Mouse (Mus musculus): ENCODE results near the gene Ulk4. TPM values are rescaled to one million over a fixed set of nuclear protein-coding genes. Genes with fewer than 3 reads are reported as not detected.
"Not testable (repeated sequence)": the region's sequence is repeated elsewhere in the genome, so short reads cannot be mapped to it uniquely, and the experiment has no call there.

Gene Ulk4
- total RNA-seq, 2 experiments from 2014 or later: 7.2 to 7.5 TPM

GRCm38 (mm10) chr9:121216536-121217320 lies 60.3 kb downstream of the Ulk4 start:
- intact Hi-C loops (cut with DNase I): loop anchor here (10.0 kb wide), 1 partner anchor 612 kb away; no protein-coding TSS in a partner anchor
- DNase-seq (ENCODE audit: extremely low spot score in 1 of 2, low spot score in 2 of 2): no peak

- peak; percentile 57 to 71 for DNase-seq (ENCODE audit: extremely low spot score in 1 of 2, low spot score in 2 of 2)
- intact Hi-C loops (cut with DNase I): loop anchor here (10.0 kb wide), 1 partner anchor 611 kb away; no protein-coding TSS in a partner anchor
Observed at GRCm38 (mm10) chr9:121215349-121216000, 61.5 kb downstream of the Ulk4 start.

- DNase-seq (ENCODE audit: extremely low spot score in 1 of 2, low spot score in 2 of 2): no peak
Observed at GRCm38 (mm10) chr9:121212322-121212721, 64.7 kb downstream of the Ulk4 start.

DNA sequence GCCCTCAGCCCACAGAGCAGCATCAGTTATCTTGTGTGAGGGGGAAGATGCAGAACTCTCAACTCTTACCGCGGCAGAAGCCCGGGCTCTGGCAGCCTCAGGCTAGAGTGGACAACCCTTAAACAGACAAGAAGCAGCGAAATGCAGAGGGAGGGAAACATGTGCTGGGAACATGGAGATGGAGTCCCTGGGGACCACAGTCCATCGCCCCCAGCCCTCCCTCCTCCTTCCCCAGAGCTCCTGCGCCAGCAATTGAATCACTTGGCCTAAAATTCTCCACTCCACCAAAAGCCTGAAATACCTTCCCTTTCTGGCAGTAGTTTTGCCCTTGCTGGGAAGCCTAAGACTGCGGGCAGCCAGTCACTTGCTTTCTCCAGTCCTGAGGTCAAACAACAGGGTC lies 72.0 kb downstream of the Ulk4 start:
- no peak for DNase-seq (ENCODE audit: extremely low spot score in 1 of 2, low spot score in 2 of 2)
- intact Hi-C loops (cut with DNase I): no loop called here

More at GRCm38 (mm10) chr9:121212322-121212721, 64.7 kb downstream of the Ulk4 start:
- intact Hi-C loops (cut with DNase I): loop anchor here (10.0 kb wide), 1 partner anchor 608 kb away; no protein-coding TSS in a partner anchor

GRCm38 (mm10) chr9:121204149-121204800 lies 72.7 kb downstream of the Ulk4 start:
- intact Hi-C loops (cut with DNase I): no loop called here
- DNase-seq (ENCODE audit: extremely low spot score in 1 of 2, low spot score in 2 of 2): no peak

- intact Hi-C loops (cut with DNase I): no loop called here
- DNase-seq (ENCODE audit: extremely low spot score in 1 of 2, low spot score in 2 of 2): no peak
Observed at GRCm38 (mm10) chr9:121203686-121204085, 73.3 kb downstream of the Ulk4 start.

DNA sequence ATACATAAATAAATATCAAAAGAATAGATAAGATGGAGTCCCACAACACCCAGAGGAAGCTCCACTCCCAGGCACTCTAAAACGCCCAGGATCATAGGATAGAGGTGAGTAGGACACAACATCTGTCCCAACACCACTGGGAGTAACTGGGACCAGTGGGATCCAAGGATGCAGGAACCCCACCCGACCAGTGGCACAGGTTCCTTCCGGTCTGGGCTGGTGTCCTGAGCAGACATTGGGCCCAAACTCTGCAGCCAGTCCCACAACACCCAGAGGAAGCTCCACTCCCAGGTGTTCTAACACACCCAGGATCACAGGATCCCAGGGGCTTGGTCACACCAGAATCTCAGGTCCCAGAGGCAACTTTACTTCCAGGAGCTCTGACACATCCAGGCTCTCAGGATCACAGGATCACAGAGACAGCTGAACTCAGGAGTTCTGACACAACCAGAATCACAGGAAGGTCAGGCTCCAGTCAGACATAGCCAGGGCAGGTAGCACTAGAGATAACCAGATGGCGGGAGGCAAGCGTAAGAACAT lies 77.8 kb downstream of the Ulk4 start:
- DNase-seq (ENCODE audit: extremely low spot score in 1 of 2, low spot score in 2 of 2); intact Hi-C loops (cut with DNase I): not testable (repeated sequence)

GRCm38 (mm10) chr9:121196473-121196872 lies 80.5 kb downstream of the Ulk4 start:
- no peak for DNase-seq (ENCODE audit: extremely low spot score in 1 of 2, low spot score in 2 of 2)

GRCm38 (mm10) chr9:121195106-121195505 lies 81.9 kb downstream of the Ulk4 start:
- no peak for DNase-seq (ENCODE audit: extremely low spot score in 1 of 2, low spot score in 2 of 2)
- intact Hi-C loops (cut with DNase I): no loop called here

More at GRCm38 (mm10) chr9:121196473-121196872, 80.5 kb downstream of the Ulk4 start:
- intact Hi-C loops (cut with DNase I): no loop called here

DNA sequence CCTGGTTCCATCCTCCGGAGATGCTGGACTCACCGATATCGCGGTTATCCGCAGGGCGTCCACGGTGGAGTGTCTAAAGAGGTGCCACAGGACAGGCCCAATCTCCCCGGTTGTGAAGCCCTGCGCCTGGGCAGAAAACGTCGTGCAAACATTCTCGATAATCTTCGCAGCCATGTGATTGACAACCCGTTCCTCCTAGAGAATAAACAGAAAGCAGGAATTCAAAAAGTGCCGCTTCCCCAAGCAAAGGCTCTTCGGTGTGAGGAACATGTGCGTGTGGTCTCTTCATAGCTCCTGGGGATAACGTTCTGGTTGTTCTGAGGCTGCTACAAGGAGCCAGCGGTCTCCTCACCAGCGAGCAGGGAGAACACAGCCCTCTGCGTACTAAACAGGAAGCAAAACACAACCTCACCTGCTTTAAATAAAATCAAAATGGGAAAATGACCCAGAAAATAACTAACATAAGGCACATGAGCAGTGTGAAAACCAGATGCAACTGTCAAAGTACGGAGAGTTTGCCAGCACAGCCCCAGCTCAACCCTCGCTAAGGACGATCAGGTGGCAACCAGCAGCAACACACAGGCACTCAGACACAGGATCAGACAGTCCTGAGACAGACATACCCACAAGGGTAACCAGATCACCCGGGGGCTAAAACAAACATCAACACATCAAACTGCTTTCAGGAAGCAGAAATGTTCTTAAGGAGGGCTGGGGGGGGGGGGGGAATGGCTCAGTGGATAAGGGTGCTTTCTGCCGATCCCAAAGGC lies 84.2 kb downstream of the Ulk4 start:
- DNase-seq (ENCODE audit: extremely low spot score in 1 of 2, low spot score in 2 of 2): no peak
- intact Hi-C loops (cut with DNase I): no loop called here

DNA sequence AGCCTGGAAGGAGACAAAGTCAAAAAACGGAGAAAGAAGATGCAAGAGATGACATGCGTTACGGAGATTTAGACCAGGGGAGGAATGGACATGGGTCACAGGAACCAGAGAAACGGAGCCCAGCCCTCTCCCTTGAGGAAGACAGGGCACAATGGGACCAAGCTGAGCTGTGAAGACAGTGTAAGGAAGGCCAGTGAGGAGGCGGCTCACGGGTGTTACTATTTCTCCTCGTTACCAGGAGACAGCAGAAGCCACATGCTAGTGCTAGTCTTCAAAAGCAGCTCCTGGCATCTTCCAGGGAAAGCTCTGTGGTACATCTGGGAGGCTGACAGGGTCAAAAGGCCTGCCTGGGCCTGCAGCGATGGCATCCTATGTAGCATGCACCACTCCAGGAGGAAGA lies 89.2 kb downstream of the Ulk4 start:
- intact Hi-C loops (cut with DNase I): no loop called here
- peak in 1 of 2 experiments; percentile 17 for DNase-seq (ENCODE audit: extremely low spot score in 1 of 2, low spot score in 2 of 2)

- DNase-seq (ENCODE audit: extremely low spot score in 1 of 2, low spot score in 2 of 2): peak in 1 of 2 experiments; percentile 64
- intact Hi-C loops (cut with DNase I): no loop called here
Observed at GRCm38 (mm10) chr9:121185796-121186195, 91.2 kb downstream of the Ulk4 start.

GRCm38 (mm10) chr9:121176350-121176749 lies 100.6 kb downstream of the Ulk4 start:
- intact Hi-C loops (cut with DNase I): no loop called here
- no peak for DNase-seq (ENCODE audit: extremely low spot score in 1 of 2, low spot score in 2 of 2)

GRCm38 (mm10) chr9:121175201-121175600 lies 101.8 kb downstream of the Ulk4 start:
- intact Hi-C loops (cut with DNase I): no loop called here
- no peak for DNase-seq (ENCODE audit: extremely low spot score in 1 of 2, low spot score in 2 of 2)

GRCm38 (mm10) chr9:121172123-121172522 lies 104.9 kb downstream of the Ulk4 start:
- intact Hi-C loops (cut with DNase I): no loop called here
- no peak for DNase-seq (ENCODE audit: extremely low spot score in 1 of 2, low spot score in 2 of 2)

DNA sequence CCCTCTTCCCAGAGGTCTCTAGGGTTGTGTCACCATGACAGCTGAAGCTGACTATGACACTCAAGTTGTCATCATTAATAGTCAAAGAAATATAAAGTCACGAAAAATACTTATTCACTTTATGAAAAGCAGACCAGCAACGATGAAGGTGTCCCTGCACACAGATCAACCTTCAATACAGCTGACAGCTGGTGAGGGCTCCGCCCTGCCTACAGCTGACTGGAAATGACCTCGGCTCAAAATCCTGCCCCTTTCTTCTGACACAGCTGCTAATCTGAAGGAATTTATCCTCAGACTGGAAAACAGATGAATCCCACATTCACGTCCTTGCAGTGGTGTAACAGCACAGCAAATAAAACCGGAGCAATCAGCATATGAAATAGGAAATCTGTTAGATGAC lies 105.4 kb downstream of the Ulk4 start:
- DNase-seq (ENCODE audit: extremely low spot score in 1 of 2, low spot score in 2 of 2): no peak
- intact Hi-C loops (cut with DNase I): no loop called here

DNA sequence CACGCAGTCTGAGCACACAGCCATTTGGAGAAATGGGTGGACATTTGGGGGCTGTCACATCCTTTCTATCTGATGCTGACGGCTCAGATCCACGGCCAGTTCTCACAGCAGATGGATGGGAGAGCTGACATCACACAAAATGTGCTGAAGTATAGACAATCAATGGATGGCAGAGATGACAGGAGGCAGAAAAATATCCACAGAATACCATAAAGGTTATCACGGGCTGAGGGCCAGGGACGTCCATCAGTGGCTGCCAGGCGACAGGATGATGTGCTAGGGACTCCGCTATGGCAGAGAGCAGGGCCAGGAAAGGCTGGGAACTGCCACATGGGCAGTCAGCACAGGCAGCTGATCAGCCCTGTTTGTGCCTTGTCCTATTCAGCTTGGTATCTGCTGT lies 112.4 kb downstream of the Ulk4 start:
- intact Hi-C loops (cut with DNase I): no loop called here
- no peak for DNase-seq (ENCODE audit: extremely low spot score in 1 of 2, low spot score in 2 of 2)

DNA sequence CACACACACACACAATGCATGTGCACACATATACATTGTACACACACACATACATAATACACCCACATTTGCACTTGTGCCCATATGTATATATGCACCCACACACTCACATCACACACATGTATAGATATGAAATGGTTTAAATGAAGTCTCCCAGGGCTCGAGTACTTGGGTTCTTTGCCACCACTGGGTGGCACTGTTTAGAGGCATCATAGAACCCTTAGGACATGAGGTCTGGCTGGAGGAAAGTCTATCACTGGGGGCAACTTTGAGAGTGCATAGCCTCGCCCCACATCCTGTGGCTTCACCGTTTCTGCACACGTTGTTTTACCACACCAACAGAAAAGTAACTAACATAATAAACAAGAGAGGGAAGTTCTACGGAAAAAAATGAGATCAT lies 114.2 kb downstream of the Ulk4 start:
- intact Hi-C loops (cut with DNase I): no loop called here
- no peak for DNase-seq (ENCODE audit: extremely low spot score in 1 of 2, low spot score in 2 of 2)
